Mouse (Mus musculus) heart, adult 18-20 months (tissue): ENCODE measurements around the gene Gnl3l. TPM values are rescaled to one million over a fixed set of nuclear protein-coding genes. Genes with fewer than 3 reads are reported as not detected.
A peak's percentile ranks its signal among the peaks of the same experiment; 100 is the strongest.

Experiments
- DNase-seq, 2 experiments: peaks; one replicate each; pipeline ENCODE4 v3.0.0; 2021 to 2022; ENCODE audit warnings: mixed read lengths in 1 of 2
- total RNA-seq, 2 experiments: library from RNA; stranded (reverse); gene quantifications; 2 replicates each; pipeline ENCODE4 v1.2.3; 2021

Gnl3l gene
- total RNA-seq, 2 experiments from 2014 or later = 32.9 TPM

GRCm38 (mm10) chrX:150956522-150957300 lies 60.4 kb downstream of the Gnl3l start:
- peak; percentile 79 to 80 for DNase-seq

DNA sequence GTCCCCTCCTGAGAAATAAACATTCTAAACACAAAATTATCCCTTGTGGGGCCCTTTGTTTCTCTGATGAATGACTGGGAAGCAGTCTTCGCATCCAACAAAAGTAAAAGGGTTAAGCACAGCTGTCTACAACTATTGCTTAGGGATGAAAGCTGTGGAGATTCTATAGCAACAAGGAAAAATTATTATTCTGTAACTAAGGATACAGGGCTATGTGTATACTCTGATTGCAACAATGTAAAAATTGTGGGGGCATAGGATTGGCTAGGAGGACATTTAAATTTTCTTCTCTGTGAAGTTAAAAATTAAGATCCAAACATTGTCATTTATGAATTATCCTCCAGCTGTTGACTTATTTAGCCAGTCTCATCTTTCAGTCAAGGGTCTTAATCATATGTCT lies 61.1 kb downstream of the Gnl3l start:
- no peak for DNase-seq

DNA sequence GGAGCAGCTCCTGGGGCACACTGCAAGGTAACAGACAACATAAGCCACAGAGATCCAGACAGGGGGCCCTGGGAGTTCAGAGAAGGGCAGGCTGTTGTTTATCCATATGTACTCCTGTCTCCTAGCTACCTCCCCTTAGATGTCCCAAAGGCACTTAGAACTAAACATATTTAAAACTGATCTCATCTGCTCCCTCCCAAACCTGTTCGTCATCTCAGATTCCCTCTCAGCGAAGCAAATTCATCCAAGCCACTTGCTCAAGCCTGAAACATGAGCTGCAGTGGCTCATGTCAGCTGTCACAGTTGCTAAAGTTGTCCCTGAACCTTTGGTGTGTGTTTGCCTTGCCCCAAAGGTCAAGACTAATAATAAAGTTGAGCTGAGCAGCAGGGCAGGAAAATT lies 61.7 kb downstream of the Gnl3l start:
- DNase-seq = peak; percentile 23 to 34

DNA sequence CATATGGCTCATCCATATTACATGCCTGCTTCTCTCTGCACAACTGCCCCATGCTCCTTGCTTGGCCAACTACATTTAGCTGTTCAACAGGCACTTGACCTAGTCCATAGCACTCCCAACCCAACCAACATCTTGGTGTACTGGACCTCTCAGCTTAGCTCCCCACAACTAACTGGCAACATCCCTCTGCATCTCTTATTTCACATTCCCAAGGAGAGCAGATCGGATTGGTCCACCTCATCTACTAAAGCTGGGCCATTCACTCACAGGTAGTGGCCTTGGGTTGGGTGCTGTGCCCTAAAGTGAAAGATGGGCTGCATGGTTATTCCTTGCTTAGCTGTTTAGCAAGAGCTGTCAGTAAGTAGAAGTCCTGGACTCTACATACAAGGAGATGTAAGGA lies 62.4 kb downstream of the Gnl3l start:
- DNase-seq = no peak

Other genes with a start within 250 kb of the Gnl3l start
- gene Maged2, start 203.0 kb downstream of the Gnl3l start, total RNA-seq = 10 to 100 TPM; 21.8 to 24.2 TPM
- gene Fgd1, start 28.8 kb upstream of the Gnl3l start, total RNA-seq = 1 to 10 TPM; 6.2 to 7.4 TPM
- 10 to 100 TPM; 13.7 to 16.4 TPM for gene Tsr2, start 79.2 kb upstream of the Gnl3l start, total RNA-seq
- gene Wnk3, start 180.8 kb upstream of the Gnl3l start, total RNA-seq = under 1 TPM; 0.07 to 0.26 TPM